Mouse (Mus musculus) gastrocnemius, adult 18-20 months (tissue): Measurements from ENCODE around the gene Dop1b. TPM values are rescaled to one million over a fixed set of nuclear protein-coding genes. Genes with fewer than 3 reads are reported as not detected.
"Not testable (repeated sequence)": the region's sequence is repeated elsewhere in the genome, so short reads cannot be mapped to it uniquely, and the experiment has no call there.

Experiments
- DNase-seq: peaks from one replicate; pipeline ENCODE4 v3.0.0; 2021; ENCODE audit warnings: low spot score
- total RNA-seq, 2 experiments: library from RNA; stranded (reverse); gene quantifications; 2 replicates each; pipeline ENCODE4 v1.2.3; 2021

Gene Dop1b
- total RNA-seq, 2 experiments from 2014 or later: 34.3 to 41.6 TPM

GRCm38 (mm10) chr16:93826478-93826877 lies 114.8 kb downstream of the Dop1b start:
- DNase-seq: not testable (repeated sequence)

GRCm38 (mm10) chr16:93826909-93827308 lies 115.2 kb downstream of the Dop1b start:
- no peak for DNase-seq

GRCm38 (mm10) chr16:93829526-93829925 lies 117.8 kb downstream of the Dop1b start:
- DNase-seq: no peak

GRCm38 (mm10) chr16:93830071-93830470 lies 118.4 kb downstream of the Dop1b start:
- DNase-seq: no peak

- no peak for DNase-seq
Measured at GRCm38 (mm10) chr16:93830916-93831315, 119.2 kb downstream of the Dop1b start.

- DNase-seq: peak; percentile 100
Measured at GRCm38 (mm10) chr16:93831627-93832395, 120.1 kb downstream of the Dop1b start, which contains the start of gene Morc3. Gene Morc3, plus strand, starts transcription at chr16:93832121.

- peak; percentile 24 for DNase-seq
Measured at GRCm38 (mm10) chr16:93832451-93833276, 121.0 kb downstream of the Dop1b start.

GRCm38 (mm10) chr16:93833551-93833950 lies 121.8 kb downstream of the Dop1b start:
- DNase-seq: no peak

- no peak for DNase-seq
Measured at GRCm38 (mm10) chr16:93834076-93834475, 122.4 kb downstream of the Dop1b start.

GRCm38 (mm10) chr16:93839049-93839448 lies 127.3 kb downstream of the Dop1b start:
- no peak for DNase-seq

GRCm38 (mm10) chr16:93850527-93850926 lies 138.8 kb downstream of the Dop1b start:
- DNase-seq: no peak

- DNase-seq: no peak
Measured at GRCm38 (mm10) chr16:93859967-93860366, 148.3 kb downstream of the Dop1b start.

Other genes starting within 250 kb of the Dop1b start
- 1 to 10 TPM in 1 of 2 experiments, under 1 TPM in 1; 0.68 to 1.0 TPM for gene Setd4, start 107.8 kb upstream of the Dop1b start, total RNA-seq
- 10 to 100 TPM; 26.2 to 26.3 TPM for gene Cbr1, start 106.1 kb upstream of the Dop1b start, total RNA-seq
- gene Gm5678, start 83.8 kb upstream of the Dop1b start, total RNA-seq: 1 to 10 TPM; 1.5 to 1.6 TPM
- 1 to 10 TPM in 1 of 2 experiments, under 1 TPM in 1; 0.91 to 1.4 TPM for gene Cbr3, start 28.7 kb upstream of the Dop1b start, total RNA-seq
- 1 to 10 TPM; 9.3 to 9.7 TPM for gene Morc3, start 120.2 kb downstream of the Dop1b start, total RNA-seq
- gene Chaf1b, start 172.0 kb downstream of the Dop1b start, total RNA-seq: under 1 TPM in 1 of 2 experiments, not detected in 1; 0.12 TPM